Mouse (Mus musculus) heart, postnatal 0 days (tissue): ENCODE data around the gene Arhgef5. TPM values are rescaled to one million over a fixed set of nuclear protein-coding genes. Genes with fewer than 3 reads are reported as not detected.

Source experiments
- ATAC-seq: fragments of 200-750 bp; cut with Nextera tagmentation; 2 replicates; pipeline ENCODE4 v1.8.0; 2017; ENCODE audit warnings: low read depth, moderate number of reproducible peaks, moderate library complexity; ENCODE audit not compliant: insufficient read depth
- DNase-seq: peaks from one replicate; pipeline ENCODE4 v3.0.0-alpha.2; 2016; ENCODE audit warnings: low spot score
- H3K27ac ChIP-seq: fragments of 300-500 bp; sonication (generic); 2 replicates; pipeline ENCODE4 v1.5.1; 2014; ENCODE audit warnings: low read depth, mild to moderate bottlenecking
- H3K27me3 ChIP-seq: fragments of 300-500 bp; sonication (generic); 2 replicates; pipeline ENCODE4 v1.6.1; 2014; ENCODE audit warnings: low read length, mixed read lengths; ENCODE audit not compliant: control insufficient read depth, insufficient read depth
- H3K36me3 ChIP-seq: fragments of 300-500 bp; sonication (generic); replicated peaks from 2 replicates; pipeline ENCODE4 v1.6.1; 2014; ENCODE audit warnings: low read length, mixed read lengths; ENCODE audit not compliant: control insufficient read depth, insufficient read depth
- H3K4me1 ChIP-seq: fragments of 300-500 bp; sonication (generic); 2 replicates; pipeline ENCODE4 v1.6.1; 2014; ENCODE audit warnings: antibody characterized with exemption; ENCODE audit not compliant: control insufficient read depth, insufficient read depth
- H3K4me2 ChIP-seq: fragments of 300-500 bp; sonication (generic); 2 replicates; pipeline ENCODE4 v1.6.1; 2014; ENCODE audit warnings: low read depth, mild to moderate bottlenecking, low read length, moderate library complexity
- H3K4me3 ChIP-seq: fragments of 300-500 bp; sonication (generic); 2 replicates; pipeline ENCODE4 v1.5.1; 2014; ENCODE audit warnings: low read depth, low read length
- H3K9ac ChIP-seq: fragments of 300-500 bp; sonication (generic); replicated peaks from 2 replicates; pipeline ENCODE4 v1.6.1; 2014; ENCODE audit warnings: low read depth, low read length, mixed read lengths
- H3K9me3 ChIP-seq: fragments of 300-500 bp; sonication (generic); replicated peaks from 2 replicates; pipeline ENCODE4 v1.6.1; 2016; ENCODE audit warnings: low read length; ENCODE audit not compliant: control insufficient read depth
- CTCF ChIP-seq: IDR thresholded peaks from 2 replicates; pipeline ENCODE4 v1.5.1; 2016; ENCODE audit warnings: antibody characterized with exemption, control low read depth, low read depth
- EP300 ChIP-seq: IDR thresholded peaks from 2 replicates; pipeline ENCODE4 v1.6.1; 2016; ENCODE audit warnings: antibody characterized with exemption, low read depth
- WGBS: fragments of 180-500 bp; shearing (Covaris S2); extraction: QIAGEN DNeasy Blood & Tissue Kit; methylation state at CpG from one replicate; pipeline ENCODE4 v1.1.7; 2014; 5-methylcytosine and 5-hydroxymethylcytosine counted together
- polyA plus RNA-seq: library from polyadenylated mRNA; unstranded; fragments of >200 nt; fragmentation: Nextera tagmentation; extraction: Ambion mirVana; gene quantifications from 2 replicates; pipeline ENCODE4 v1.2.1, GENCODE M21; 2015
- total RNA-seq: library from RNA; depleted of rRNA; stranded (reverse); fragments of >200 nt; gene quantifications from 2 replicates; pipeline ENCODE4 v1.2.3, GENCODE M21; 2014; ENCODE audit warnings: low replicate concordance

Arhgef5 gene
- total and polyA plus RNA-seq, 2 experiments from 2014 or later, result 5.1 to 13.7 TPM

GRCm38 (mm10) chr6:43280481-43280880 is 15.1 kb downstream of the Arhgef5 start:
- H3K36me3 ChIP-seq, result peaks cover 68% of the 10 kb centered on the region
- no peak overlapping the region for H3K9ac ChIP-seq
- no peaks in the 10 kb centered on the region for H3K4me1 ChIP-seq
- H3K4me3 ChIP-seq, result no peak overlapping the region
- H3K27ac ChIP-seq, result no peak overlapping the region
- TF ChIP-seq EP300 (no peak), CTCF (no peak)
- 62% methylated on average over 5 of the region's 5 CpGs for WGBS
- DNase-seq (no peak), ATAC-seq (no peak)
- H3K9me3 ChIP-seq, result no peaks in the 10 kb centered on the region
- no peaks in the 10 kb centered on the region for H3K27me3 ChIP-seq
- H3K4me2 ChIP-seq, result no peak overlapping the region

GRCm38 (mm10) chr6:43292041-43292440 is 26.7 kb downstream of the Arhgef5 start:
- H3K4me2 ChIP-seq, result no peak overlapping the region
- no peaks in the 10 kb centered on the region for H3K9me3 ChIP-seq
- WGBS, result 53% methylated on average over 3 of the region's 3 CpGs
- H3K9ac ChIP-seq, result no peak overlapping the region
- H3K4me1 ChIP-seq, result no peaks in the 10 kb centered on the region
- H3K4me3 ChIP-seq, result no peak overlapping the region
- no peaks in the 10 kb centered on the region for H3K27me3 ChIP-seq
- no peak overlapping the region for H3K27ac ChIP-seq
- no peak for DNase-seq
- TF ChIP-seq EP300, result no peak
- TF ChIP-seq CTCF, result no peak
- no peak for ATAC-seq
- H3K36me3 ChIP-seq, result peaks cover 23% of the 10 kb centered on the region

DNA sequence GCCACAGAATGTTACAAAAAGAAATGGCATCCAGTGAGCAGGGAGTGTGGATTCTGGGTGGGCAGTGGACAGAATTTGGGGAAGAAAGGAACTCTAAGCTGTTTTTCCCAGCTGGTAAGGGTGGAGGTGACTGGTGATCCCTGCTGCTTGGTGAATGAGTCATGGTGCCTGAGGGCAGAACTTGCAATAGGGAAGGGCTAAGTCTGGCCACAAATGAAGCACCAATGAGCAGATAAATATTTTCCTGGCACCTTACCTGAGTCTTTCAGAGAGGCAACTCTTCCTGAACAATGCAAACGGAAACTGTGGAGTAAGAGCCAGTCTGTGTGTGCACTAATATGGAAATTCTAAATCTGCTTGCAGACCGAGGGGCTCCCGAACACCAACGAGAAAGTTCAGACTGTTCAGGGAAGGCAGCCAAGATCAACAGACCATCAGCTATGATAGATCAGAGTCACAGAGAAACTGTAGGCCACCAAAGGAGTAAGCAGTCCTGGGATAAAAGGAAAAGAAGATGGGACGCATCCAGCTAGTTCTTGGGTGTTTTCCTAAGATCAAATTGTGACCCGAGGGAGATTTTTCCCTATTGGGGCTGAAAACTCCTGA is 27.2 kb downstream of the Arhgef5 start:
- no peak for ATAC-seq
- Histone ChIP-seq H3K27ac (no peak overlapping the region), H3K36me3 (peaks cover 18% of the 10 kb centered on the region), H3K4me2 (no peak overlapping the region), H3K9me3 (no peaks in the 10 kb centered on the region), H3K4me1 (no peaks in the 10 kb centered on the region), H3K27me3 (no peaks in the 10 kb centered on the region), H3K4me3 (no peak overlapping the region), H3K9ac (no peak overlapping the region)
- TF ChIP-seq EP300, result no peak
- no peak for TF ChIP-seq CTCF
- no peak for DNase-seq
- WGBS, result 46% methylated on average over 6 of the region's 6 CpGs

DNA sequence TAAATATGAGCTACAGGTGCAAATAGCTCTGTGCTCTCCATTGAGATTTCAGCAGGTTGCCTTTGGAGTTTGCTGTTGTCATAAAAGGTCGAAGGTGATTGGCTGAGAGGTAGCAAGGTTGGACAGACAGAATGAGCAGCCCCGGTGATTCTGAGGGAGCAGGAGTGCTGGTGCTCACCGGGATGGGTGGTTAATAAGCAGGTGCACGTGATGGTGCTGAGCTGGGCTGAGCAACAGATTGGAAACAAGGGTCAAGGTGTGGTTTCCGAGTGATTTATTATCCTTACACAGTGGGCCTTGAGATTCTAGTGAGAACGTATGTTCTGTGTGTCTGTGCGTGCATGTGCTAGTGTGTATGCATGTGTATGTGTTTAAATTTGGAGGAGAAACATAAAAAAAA is 27.8 kb downstream of the Arhgef5 start:
- Histone ChIP-seq H3K27ac (no peak overlapping the region), H3K36me3 (peaks cover 12% of the 10 kb centered on the region; the same call in 1 of the 2 replicates), H3K27me3 (no peaks in the 10 kb centered on the region), H3K4me3 (no peak overlapping the region), H3K9me3 (no peaks in the 10 kb centered on the region), H3K4me2 (no peak overlapping the region), H3K9ac (no peak overlapping the region), H3K4me1 (no peaks in the 10 kb centered on the region)
- TF ChIP-seq EP300 (no peak), CTCF (no peak)
- ATAC-seq (no peak), DNase-seq (no peak)
- whole genome bisulfite sequencing, result 78% methylated on average over 7 of the region's 7 CpGs

GRCm38 (mm10) chr6:43295908-43296307 is 30.5 kb downstream of the Arhgef5 start:
- DNase-seq (no peak), ATAC-seq (no peak)
- no peak overlapping the region for H3K9ac ChIP-seq
- H3K4me2 ChIP-seq, result no peak overlapping the region
- 21% methylated on average over 5 of the region's 5 CpGs for WGBS
- no peak overlapping the region for H3K27ac ChIP-seq
- H3K9me3 ChIP-seq, result no peaks in the 10 kb centered on the region
- H3K4me3 ChIP-seq, result no peak overlapping the region
- H3K36me3 ChIP-seq, result no peaks in the 10 kb centered on the region
- no peak for TF ChIP-seq CTCF
- no peak for TF ChIP-seq EP300
- H3K27me3 ChIP-seq, result no peaks in the 10 kb centered on the region
- no peaks in the 10 kb centered on the region for H3K4me1 ChIP-seq
